Mouse (Mus musculus): ENCODE results near the gene Gpbp1. TPM values are rescaled to one million over a fixed set of nuclear protein-coding genes. Genes with fewer than 3 reads are reported as not detected.

The Gpbp1 gene
- polyA plus RNA-seq, 1 experiment from 2014 or later = 85.4 TPM

DNA sequence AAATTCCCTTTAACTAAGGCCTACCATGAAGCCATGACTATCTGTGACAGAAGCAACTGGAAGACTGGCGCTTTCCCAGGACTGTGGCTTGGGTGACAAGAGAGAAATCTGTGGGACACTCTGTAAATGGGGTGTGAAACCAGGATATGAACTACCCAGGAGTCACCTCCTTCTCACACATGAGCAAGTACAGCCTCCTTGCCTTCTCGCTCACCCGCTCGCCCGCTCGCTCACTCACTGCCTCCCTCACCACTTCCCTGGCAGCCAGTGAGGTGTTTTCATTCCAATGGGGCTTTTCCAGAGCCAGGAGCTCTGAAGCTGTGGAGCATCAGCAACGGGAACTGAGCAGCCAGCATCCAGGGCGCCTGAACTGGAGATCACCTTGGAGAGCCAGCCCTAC, 95.6 kb downstream of the Gpbp1 start:
- no peak overlapping the region for H3K9ac ChIP-seq
- H3K36me3 ChIP-seq = no peaks in the 10 kb centered on the region
- H3K4me3 ChIP-seq = no peak overlapping the region
- H3K4me1 ChIP-seq = peaks cover 36% of the 10 kb centered on the region
- no peak for ATAC-seq (ENCODE audit: borderline replicate concordance, extremely low read depth, low FRiP score, low TSS enrichment)
- WGBS = 54% methylated on average over 8 of the region's 8 CpGs
- no peak overlapping the region for H3K4me2 ChIP-seq
- peak overlapping the region; percentile 78 for H3K27ac ChIP-seq
- no peaks in the 10 kb centered on the region for H3K9me3 ChIP-seq
- H3K27me3 ChIP-seq = no peaks in the 10 kb centered on the region

DNA sequence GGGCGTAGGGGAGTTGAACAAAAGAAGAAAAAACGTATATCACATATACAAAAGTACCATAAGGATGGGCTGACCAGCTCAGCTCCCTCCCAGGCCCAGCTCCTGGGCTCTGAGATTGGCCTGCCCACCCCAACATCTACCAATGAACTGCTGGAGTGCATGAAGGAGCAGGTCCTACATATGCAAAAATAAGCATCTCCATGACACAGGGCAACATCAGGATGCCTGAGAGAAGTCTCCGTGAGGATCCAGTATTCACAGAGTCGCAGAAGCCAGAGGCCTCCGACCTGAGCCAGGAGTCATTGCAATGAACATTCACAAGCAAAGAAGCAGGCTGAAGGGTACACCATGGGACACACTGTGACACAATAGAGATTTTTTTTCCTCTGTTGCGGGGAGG, 96.5 kb downstream of the Gpbp1 start:
- whole genome bisulfite sequencing = 86% methylated on average over 6 of the region's 6 CpGs
- H3K9ac ChIP-seq = no peak overlapping the region
- H3K9me3 ChIP-seq = no peaks in the 10 kb centered on the region
- no peak for ATAC-seq (ENCODE audit: borderline replicate concordance, extremely low read depth, low FRiP score, low TSS enrichment)
- no peaks in the 10 kb centered on the region for H3K36me3 ChIP-seq
- no peaks in the 10 kb centered on the region for H3K27me3 ChIP-seq
- no peak overlapping the region for H3K27ac ChIP-seq
- H3K4me3 ChIP-seq = no peak overlapping the region
- H3K4me1 ChIP-seq = peaks cover 35% of the 10 kb centered on the region
- no peak overlapping the region for H3K4me2 ChIP-seq

DNA sequence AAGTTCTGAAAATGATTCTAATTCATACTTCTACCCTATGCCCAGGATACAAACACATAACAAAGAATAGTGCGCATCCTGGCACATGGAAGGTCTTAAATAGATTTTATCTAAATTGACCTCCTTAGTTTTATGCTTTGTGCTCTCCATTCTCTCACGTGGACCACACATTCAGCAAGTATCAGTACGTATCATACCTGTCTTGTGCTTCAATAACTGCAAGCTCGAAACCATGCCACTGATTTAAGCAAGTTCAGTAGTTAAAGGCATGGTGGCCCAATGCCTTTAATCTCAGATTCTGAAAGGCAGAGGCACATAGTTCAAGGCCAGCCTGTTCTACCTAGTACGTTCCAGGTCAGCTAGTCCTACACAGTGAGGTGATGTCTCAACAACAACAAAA, 98.5 kb downstream of the Gpbp1 start:
- Histone ChIP-seq H3K9ac (no peak overlapping the region), H3K4me2 (no peak overlapping the region), H3K27ac (no peak overlapping the region), H3K36me3 (no peaks in the 10 kb centered on the region), H3K4me1 (peaks cover 16% of the 10 kb centered on the region), H3K9me3 (no peaks in the 10 kb centered on the region), H3K27me3 (no peaks in the 10 kb centered on the region), H3K4me3 (no peak overlapping the region)
- ATAC-seq (ENCODE audit: borderline replicate concordance, extremely low read depth, low FRiP score, low TSS enrichment) = no peak
- 87% methylated on average over 5 of the region's 5 CpGs for WGBS

DNA sequence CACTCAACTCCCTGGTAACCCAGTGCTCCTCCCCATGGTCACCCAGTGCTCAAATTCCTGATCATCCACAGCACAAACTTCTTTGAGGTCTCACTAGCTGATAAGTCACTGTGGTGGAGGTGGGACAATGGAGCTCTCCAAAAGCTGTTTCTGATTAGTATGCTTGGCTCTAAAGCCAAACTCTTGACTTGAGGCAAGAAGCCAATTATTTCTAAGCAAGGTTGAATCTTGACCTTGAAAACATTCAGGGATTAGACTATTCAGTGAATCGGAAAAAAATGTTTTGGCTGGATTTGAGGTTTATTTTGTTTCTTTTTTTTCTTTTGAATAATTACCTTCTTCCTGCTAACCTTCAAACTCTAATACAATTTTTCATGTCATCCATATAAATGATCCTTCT, 98.9 kb downstream of the Gpbp1 start:
- no peak overlapping the region for H3K27ac ChIP-seq
- peaks cover 12% of the 10 kb centered on the region for H3K4me1 ChIP-seq
- 43% methylated on average over 1 of the region's 1 CpGs for WGBS
- no peak overlapping the region for H3K4me3 ChIP-seq
- H3K27me3 ChIP-seq = no peaks in the 10 kb centered on the region
- no peaks in the 10 kb centered on the region for H3K9me3 ChIP-seq
- H3K36me3 ChIP-seq = no peaks in the 10 kb centered on the region
- H3K9ac ChIP-seq = no peak overlapping the region
- ATAC-seq (ENCODE audit: borderline replicate concordance, extremely low read depth, low FRiP score, low TSS enrichment) = no peak
- no peak overlapping the region for H3K4me2 ChIP-seq

DNA sequence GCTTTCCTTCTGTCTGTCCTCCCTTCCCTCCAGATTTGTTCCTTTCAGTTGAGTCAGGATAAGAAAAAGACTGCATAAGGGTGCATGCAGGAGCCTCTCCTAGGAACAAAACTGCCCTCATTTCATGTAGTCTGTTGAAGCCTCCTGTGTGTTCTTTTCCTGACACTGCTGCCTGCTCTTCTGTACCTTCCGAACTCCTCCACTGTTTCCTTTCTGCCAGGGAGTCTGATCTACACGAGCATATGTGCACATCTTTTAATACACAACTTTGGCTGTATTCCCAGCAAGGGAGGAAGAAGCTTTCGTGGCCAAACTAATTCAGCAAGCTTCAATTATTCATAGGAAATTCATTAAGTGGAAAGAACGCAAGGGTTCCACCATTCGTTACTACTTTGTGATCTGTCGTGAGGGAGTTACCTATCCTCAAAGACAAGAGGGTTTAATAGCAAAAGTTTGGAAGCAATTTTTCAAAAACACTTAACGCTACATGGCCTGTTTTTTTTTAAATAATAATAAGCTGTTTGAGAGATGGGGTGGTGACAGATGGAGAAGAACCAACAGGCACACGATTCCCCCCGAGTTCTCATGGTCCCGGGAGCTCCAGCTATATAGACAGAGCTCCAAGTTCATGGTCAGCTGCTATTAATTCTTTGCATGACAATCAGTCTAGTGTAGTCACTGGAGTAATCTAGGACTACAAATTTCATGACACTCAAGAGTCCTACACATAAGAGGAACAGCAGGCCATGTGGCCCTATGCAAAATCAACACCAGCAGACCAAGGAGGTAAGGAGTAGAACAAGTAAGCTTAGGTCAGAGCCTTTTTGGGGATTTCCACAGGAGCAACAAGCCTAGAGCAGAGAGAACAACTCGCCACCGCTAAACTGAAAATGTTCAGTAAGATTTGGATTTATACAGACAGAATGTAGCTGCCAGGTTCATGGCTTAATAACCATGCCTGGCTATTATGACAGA, 105.6 kb downstream of the Gpbp1 start:
- H3K4me1 ChIP-seq = peaks cover 12% of the 10 kb centered on the region
- peak overlapping the region; percentile 64 for H3K27ac ChIP-seq
- no peaks in the 10 kb centered on the region for H3K36me3 ChIP-seq
- WGBS = 43% methylated on average over 12 of the region's 12 CpGs
- no peak overlapping the region for H3K4me3 ChIP-seq
- H3K4me2 ChIP-seq = no peak overlapping the region
- peak; percentile 80 for ATAC-seq (ENCODE audit: borderline replicate concordance, extremely low read depth, low FRiP score, low TSS enrichment)
- no peaks in the 10 kb centered on the region for H3K27me3 ChIP-seq
- no peak overlapping the region for H3K9ac ChIP-seq
- no peaks in the 10 kb centered on the region for H3K9me3 ChIP-seq

Other genes with a start within 250 kb of the Gpbp1 start
- not detected in 2 replicates for gene Actbl2, start 235.1 kb downstream of the Gpbp1 start, polyA plus RNA-seq (2015; fragmentation: Nextera tagmentation; extraction: Ambion mirVana)
- not detected in 2 replicates for gene Gm49496, start 59.8 kb upstream of the Gpbp1 start, polyA plus RNA-seq (2015; fragmentation: Nextera tagmentation; extraction: Ambion mirVana)
- gene Gm10198, start 102.7 kb upstream of the Gpbp1 start, polyA plus RNA-seq (2015; fragmentation: Nextera tagmentation; extraction: Ambion mirVana) = not detected in 2 replicates
- 19.3 and 20.5 TPM in 2 replicates for gene Mier3, start 190.9 kb upstream of the Gpbp1 start, polyA plus RNA-seq (2015; fragmentation: Nextera tagmentation; extraction: Ambion mirVana)